Mouse (Mus musculus) embryonic facial prominence, embryonic 13.5 days (tissue): ENCODE data around the gene Igdcc4. TPM values are rescaled to one million over a fixed set of nuclear protein-coding genes. Genes with fewer than 3 reads are reported as not detected.
A peak's percentile ranks its signal among the peaks of the same experiment; 100 is the strongest.
"Not testable (repeated sequence)": the region's sequence is repeated elsewhere in the genome, so short reads cannot be mapped to it uniquely, and the experiment has no call there.

Experiments
- ATAC-seq: fragments of 200-750 bp; cut with Nextera tagmentation; 2 replicates; pipeline ENCODE4 v1.8.0; 2017; ENCODE audit warnings: low read depth; ENCODE audit not compliant: insufficient number of reproducible peaks, insufficient read depth, low FRiP score, low TSS enrichment
- H3K27ac ChIP-seq: fragments of 300-500 bp; sonication (generic); 2 replicates; pipeline ENCODE4 v1.5.1; 2015; ENCODE audit warnings: moderate library complexity, mild to moderate bottlenecking, inconsistent platforms
- H3K27me3 ChIP-seq: fragments of 300-500 bp; sonication (generic); 2 replicates; pipeline ENCODE4 v1.6.1; 2015; ENCODE audit warnings: mild to moderate bottlenecking, inconsistent platforms
- H3K36me3 ChIP-seq: fragments of 300-500 bp; sonication (generic); 2 replicates; pipeline ENCODE4 v1.6.1; 2015; ENCODE audit warnings: mild to moderate bottlenecking, inconsistent platforms
- H3K4me1 ChIP-seq: fragments of 300-500 bp; sonication (generic); 2 replicates; pipeline ENCODE4 v1.6.1; 2015; ENCODE audit warnings: inconsistent platforms
- H3K4me2 ChIP-seq: fragments of 300-500 bp; sonication (generic); 2 replicates; pipeline ENCODE4 v1.6.1; 2015; ENCODE audit warnings: moderate library complexity, mild to moderate bottlenecking, inconsistent platforms
- H3K4me3 ChIP-seq: fragments of 300-500 bp; sonication (generic); 2 replicates; pipeline ENCODE4 v1.5.1; 2015; ENCODE audit warnings: mild to moderate bottlenecking, inconsistent platforms
- H3K9ac ChIP-seq: fragments of 300-500 bp; sonication (generic); 2 replicates; pipeline ENCODE4 v1.6.1; 2015; ENCODE audit warnings: mild to moderate bottlenecking, inconsistent platforms
- H3K9me3 ChIP-seq: fragments of 300-500 bp; sonication (generic); 2 replicates; pipeline ENCODE4 v1.6.1; 2016; ENCODE audit warnings: inconsistent platforms
- WGBS: fragments of 180-500 bp; shearing (Covaris S2); methylation state at CpG from one replicate; pipeline ENCODE4 v1.1.7; 2015; ENCODE audit warnings: mixed read lengths; 5-methylcytosine and 5-hydroxymethylcytosine counted together
- polyA plus RNA-seq: library from polyadenylated mRNA; unstranded; fragments of >200 nt; fragmentation: Nextera tagmentation; extraction: Ambion mirVana; gene quantifications from 2 replicates; pipeline ENCODE4 v1.2.1, GENCODE M21; 2015

Gene Igdcc4
- 31.0 and 31.7 TPM in 2 replicates for polyA plus RNA-seq

- Histone ChIP-seq H3K9ac (peak within 1 kb of the TSS; percentile 92), H3K4me1 (peaks cover 35% of the 10 kb centered on the region), H3K27ac (peak within 1 kb of the TSS; percentile 95), H3K4me2 (peak within 1 kb of the TSS; percentile 92), H3K27me3 (no peaks in the 10 kb centered on the region), H3K9me3 (0 out of 2 replicates have a peak, but pooled peaks cover 2% of the 10 kb centered on the region), H3K36me3 (no peaks in the 10 kb centered on the region), H3K4me3 (peak within 1 kb of the TSS; percentile 82)
- 1% methylated on average over 58 of the region's 76 CpGs for WGBS
- no peak for ATAC-seq
Measured at GRCm38 (mm10) chr9:65100991-65101685, at the start of gene Igdcc4. Igdcc4 (plus strand) TSS chr9:65101486.

- 93% methylated on average over 7 of the region's 7 CpGs for WGBS
- Histone ChIP-seq H3K9me3 (no peaks in the 10 kb centered on the region), H3K27ac (no peak overlapping the region), H3K4me1 (no peaks in the 10 kb centered on the region), H3K4me3 (no peak overlapping the region), H3K27me3 (no peaks in the 10 kb centered on the region), H3K9ac (no peak overlapping the region), H3K36me3 (peaks cover 74% of the 10 kb centered on the region), H3K4me2 (no peak overlapping the region)
- no peak for ATAC-seq
Measured at GRCm38 (mm10) chr9:65064251-65064650, 37.0 kb upstream of the Igdcc4 start.

GRCm38 (mm10) chr9:65070587-65070986, 30.7 kb upstream of the Igdcc4 start:
- no peak overlapping the region for H3K9ac ChIP-seq
- H3K36me3 ChIP-seq = peaks cover 89% of the 10 kb centered on the region
- no peak overlapping the region for H3K4me3 ChIP-seq
- H3K4me1 ChIP-seq = no peaks in the 10 kb centered on the region
- no peak for ATAC-seq
- H3K4me2 ChIP-seq = no peak overlapping the region
- H3K27ac ChIP-seq = no peak overlapping the region
- 90% methylated on average over 3 of the region's 3 CpGs for WGBS
- no peaks in the 10 kb centered on the region for H3K27me3 ChIP-seq
- no peaks in the 10 kb centered on the region for H3K9me3 ChIP-seq

DNA sequence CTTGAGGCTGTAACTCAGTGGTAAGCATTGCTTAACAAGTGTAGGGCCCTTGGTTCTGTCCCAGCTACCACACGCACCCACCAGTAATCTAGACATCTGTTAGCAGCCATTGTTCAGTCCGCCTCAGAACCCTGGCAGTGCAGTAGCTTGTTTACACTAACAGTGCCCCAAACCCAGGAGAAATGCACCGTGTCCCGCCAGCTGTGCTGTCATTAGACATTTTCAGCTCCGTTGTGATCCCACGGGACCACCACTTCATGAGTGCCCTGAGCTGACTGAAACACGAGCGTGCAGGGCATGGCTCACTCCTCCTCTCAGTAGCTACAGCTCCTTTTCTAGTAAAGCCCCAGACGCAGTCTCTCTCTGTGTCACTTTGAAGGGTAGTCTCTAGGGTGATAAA, 27.7 kb upstream of the Igdcc4 start:
- H3K4me2 ChIP-seq = no peak overlapping the region
- no peak for ATAC-seq
- no peaks in the 10 kb centered on the region for H3K4me1 ChIP-seq
- H3K9ac ChIP-seq = no peak overlapping the region
- H3K27me3 ChIP-seq = no peaks in the 10 kb centered on the region
- H3K4me3 ChIP-seq = no peak overlapping the region
- H3K27ac ChIP-seq = no peak overlapping the region
- WGBS = 55% methylated on average over 9 of the region's 9 CpGs
- peaks cover 92% of the 10 kb centered on the region for H3K36me3 ChIP-seq
- no peaks in the 10 kb centered on the region for H3K9me3 ChIP-seq

DNA sequence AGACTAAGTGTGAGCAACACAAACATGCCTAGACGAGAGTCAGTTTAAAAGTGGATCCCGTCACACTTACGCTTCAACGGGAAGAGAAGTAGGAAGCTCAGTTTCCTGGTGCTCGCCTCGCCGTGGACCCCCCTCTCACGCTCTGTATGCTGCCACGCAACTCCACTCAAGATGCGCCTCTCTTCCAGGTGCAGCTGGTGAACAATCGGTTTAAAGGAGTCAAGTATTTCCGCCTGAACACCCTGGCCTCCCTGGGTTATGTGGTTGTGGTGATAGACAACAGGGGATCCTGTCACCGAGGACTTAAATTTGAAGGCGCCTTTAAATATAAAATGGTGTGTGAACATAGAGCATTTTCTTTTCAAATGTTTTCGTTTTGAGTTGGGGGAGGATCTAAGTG, 27.0 kb upstream of the Igdcc4 start:
- peaks cover 92% of the 10 kb centered on the region for H3K36me3 ChIP-seq
- H3K27me3 ChIP-seq = no peaks in the 10 kb centered on the region
- 86% methylated on average over 15 of the region's 15 CpGs for WGBS
- H3K4me2 ChIP-seq = no peak overlapping the region
- no peak overlapping the region for H3K9ac ChIP-seq
- H3K27ac ChIP-seq = no peak overlapping the region
- ATAC-seq = no peak
- no peaks in the 10 kb centered on the region for H3K4me1 ChIP-seq
- H3K4me3 ChIP-seq = no peak overlapping the region
- no peaks in the 10 kb centered on the region for H3K9me3 ChIP-seq

DNA sequence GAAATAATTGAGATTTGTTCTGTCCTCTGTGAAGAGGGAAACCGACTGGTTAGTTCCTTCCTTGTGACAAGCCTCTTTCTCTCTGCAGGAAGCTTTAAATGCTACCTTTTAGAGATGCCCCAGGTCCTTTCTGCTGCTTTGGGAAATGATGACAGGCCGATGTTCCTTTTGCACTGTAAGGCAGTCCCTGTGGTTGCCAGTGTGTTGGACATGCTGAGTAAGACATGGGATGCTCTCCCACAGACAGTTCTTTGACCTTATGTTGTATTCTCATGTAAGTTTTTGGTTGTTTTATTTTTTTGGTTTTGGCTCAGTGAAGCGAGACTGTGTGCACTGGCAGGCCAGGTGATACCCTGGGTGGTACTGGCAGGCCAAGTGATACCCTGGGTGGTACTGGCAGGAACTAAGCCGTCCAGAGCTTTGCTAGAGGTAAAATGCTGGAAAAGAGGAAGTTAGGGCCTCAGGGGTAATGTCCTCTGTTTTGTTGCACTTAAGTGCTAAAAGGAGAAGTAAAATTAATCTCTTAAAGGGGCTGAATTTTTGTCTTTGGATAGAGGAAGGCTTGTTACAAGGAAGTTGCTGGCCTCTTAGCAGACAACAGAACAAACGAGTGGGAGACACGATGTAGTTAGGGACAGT, 26.3 kb upstream of the Igdcc4 start:
- no peaks in the 10 kb centered on the region for H3K4me1 ChIP-seq
- no peak overlapping the region for H3K4me2 ChIP-seq
- H3K9me3 ChIP-seq = no peaks in the 10 kb centered on the region
- H3K27ac ChIP-seq = no peak overlapping the region
- H3K9ac ChIP-seq = no peak overlapping the region
- ATAC-seq = no peak
- H3K4me3 ChIP-seq = no peak overlapping the region
- 81% methylated on average over 6 of the region's 6 CpGs for WGBS
- no peaks in the 10 kb centered on the region for H3K27me3 ChIP-seq
- H3K36me3 ChIP-seq = peaks cover 94% of the 10 kb centered on the region

DNA sequence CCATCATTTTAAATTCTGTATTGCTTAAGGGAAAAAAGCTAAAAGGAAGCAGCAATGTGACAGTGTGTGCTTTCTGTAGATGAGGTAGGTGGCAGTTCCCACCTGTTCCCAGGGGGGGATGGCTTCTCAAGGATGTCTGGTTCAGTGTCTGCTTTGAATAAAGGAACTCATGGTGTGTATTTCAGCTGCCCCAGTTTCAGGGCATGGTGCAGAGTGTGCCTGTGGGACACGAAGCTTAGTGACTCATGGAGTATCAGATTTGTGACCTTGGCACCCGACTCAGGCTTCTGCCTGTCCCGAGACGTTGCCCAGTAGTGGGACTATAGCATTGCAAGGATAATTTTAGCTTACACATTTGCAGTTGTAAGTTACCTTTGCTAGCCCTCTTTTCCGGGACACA, 23.8 kb upstream of the Igdcc4 start:
- no peak overlapping the region for H3K4me3 ChIP-seq
- WGBS = 84% methylated on average over 5 of the region's 5 CpGs
- H3K4me2 ChIP-seq = no peak overlapping the region
- no peaks in the 10 kb centered on the region for H3K4me1 ChIP-seq
- no peak overlapping the region for H3K9ac ChIP-seq
- no peak for ATAC-seq
- H3K27ac ChIP-seq = no peak overlapping the region
- peaks cover 95% of the 10 kb centered on the region for H3K36me3 ChIP-seq
- H3K27me3 ChIP-seq = no peaks in the 10 kb centered on the region
- H3K9me3 ChIP-seq = no peaks in the 10 kb centered on the region

DNA sequence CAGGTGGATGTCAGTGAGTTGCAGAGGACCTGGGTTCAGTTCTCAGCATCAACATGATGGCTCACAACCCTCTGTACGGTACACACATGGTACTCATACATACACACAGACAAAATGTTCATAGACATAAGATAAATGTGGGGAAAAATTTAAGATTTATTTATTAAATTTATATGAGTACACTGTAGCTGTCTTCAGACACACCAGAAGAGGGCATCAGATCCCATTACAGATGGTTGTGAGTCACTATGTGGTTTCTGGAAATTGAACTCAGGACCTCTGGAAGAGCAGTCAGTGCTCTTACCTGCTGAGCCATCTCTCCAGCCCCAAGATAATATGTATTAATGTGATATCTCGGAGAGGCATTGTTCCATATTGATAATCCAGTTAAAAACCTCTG, 21.1 kb upstream of the Igdcc4 start:
- H3K4me2 ChIP-seq, H3K9me3 ChIP-seq, H3K4me1 ChIP-seq, ATAC-seq, H3K9ac ChIP-seq, H3K27ac ChIP-seq, H3K4me3 ChIP-seq, H3K27me3 ChIP-seq: not testable (repeated sequence)
- peaks cover 89% of the 10 kb centered on the region for H3K36me3 ChIP-seq
- 92% methylated on average over 2 of the region's 2 CpGs for WGBS

DNA sequence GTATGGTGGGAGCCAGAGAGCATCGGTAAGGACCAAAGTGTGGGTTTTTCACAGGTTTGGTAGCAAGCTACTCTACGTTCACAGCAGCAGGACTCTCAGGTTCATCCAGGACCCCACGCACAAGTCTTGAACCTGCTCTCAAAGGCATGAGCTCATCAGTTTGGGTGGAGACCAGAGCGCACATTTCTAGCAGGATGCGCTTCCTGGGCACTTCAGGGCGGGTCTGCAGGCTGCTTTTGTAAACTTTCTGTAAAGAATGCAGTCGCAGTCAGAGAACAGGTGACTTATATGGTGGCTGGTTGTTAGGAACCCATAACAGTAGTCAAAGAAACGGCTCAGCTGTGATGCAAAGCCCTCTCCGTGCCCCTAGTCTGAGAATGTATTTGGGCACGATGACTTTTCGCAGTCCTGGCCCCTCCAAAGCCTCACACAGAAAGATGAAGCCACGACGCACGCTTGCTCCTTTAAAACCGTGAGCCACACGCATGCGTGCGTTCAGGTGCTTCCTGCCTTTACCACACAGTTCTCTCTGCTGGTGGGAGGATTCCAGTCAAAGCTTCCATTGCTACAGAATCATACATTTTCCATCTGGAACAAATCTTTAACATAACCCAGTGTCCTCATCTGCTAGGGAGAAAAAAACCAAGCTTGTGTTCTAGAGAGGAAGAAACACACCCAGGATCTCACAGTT, 18.1 kb upstream of the Igdcc4 start:
- WGBS = 85% methylated on average over 18 of the region's 18 CpGs
- no peak for ATAC-seq
- no peak overlapping the region for H3K4me2 ChIP-seq
- peak overlapping the region; percentile 28; the same call in 1 of the 2 replicates for H3K27ac ChIP-seq
- no peak overlapping the region for H3K9ac ChIP-seq
- no peaks in the 10 kb centered on the region for H3K27me3 ChIP-seq
- no peaks in the 10 kb centered on the region for H3K9me3 ChIP-seq
- H3K36me3 ChIP-seq = peaks cover 60% of the 10 kb centered on the region
- 0 out of 2 replicates have a peak, but pooled peaks cover 3% of the 10 kb centered on the region for H3K4me1 ChIP-seq
- no peak overlapping the region for H3K4me3 ChIP-seq

- Histone ChIP-seq H3K36me3 (peaks cover 49% of the 10 kb centered on the region), H3K4me2 (no peak overlapping the region), H3K9ac (no peak overlapping the region), H3K27ac (no peak overlapping the region), H3K9me3 (no peaks in the 10 kb centered on the region), H3K27me3 (no peaks in the 10 kb centered on the region), H3K4me3 (no peak overlapping the region), H3K4me1 (0 out of 2 replicates have a peak, but pooled peaks cover 3% of the 10 kb centered on the region)
- 79% methylated on average over 7 of the region's 7 CpGs for WGBS
- no peak for ATAC-seq
Measured at GRCm38 (mm10) chr9:65084198-65084807, 17.0 kb upstream of the Igdcc4 start.

DNA sequence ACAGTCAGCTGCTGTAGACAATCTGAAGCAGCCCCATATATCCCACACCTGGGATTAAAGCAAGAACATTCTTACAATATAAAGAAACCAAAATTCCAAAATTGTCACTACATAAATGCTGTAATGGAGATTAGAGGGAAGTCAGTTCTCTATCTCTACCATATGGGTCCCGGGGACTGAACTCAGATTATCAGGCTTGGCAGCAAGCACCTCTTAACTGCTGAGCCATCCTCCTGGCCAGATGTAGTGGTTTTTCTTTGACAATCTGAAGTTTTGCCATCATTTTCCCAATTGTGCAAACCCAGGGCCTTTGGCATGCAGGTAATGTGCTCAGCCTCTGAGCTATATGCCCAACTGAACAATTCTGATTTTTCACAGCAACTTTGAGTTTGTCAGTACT, 16.0 kb upstream of the Igdcc4 start:
- Histone ChIP-seq H3K27ac (no peak overlapping the region), H3K4me3 (no peak overlapping the region), H3K9me3 (no peaks in the 10 kb centered on the region), H3K9ac (no peak overlapping the region), H3K36me3 (peaks cover 40% of the 10 kb centered on the region), H3K4me1 (0 out of 2 replicates have a peak, but pooled peaks cover 12% of the 10 kb centered on the region), H3K4me2 (no peak overlapping the region), H3K27me3 (no peaks in the 10 kb centered on the region)
- ATAC-seq = no peak
- WGBS = 88% methylated on average over 1 of the region's 1 CpGs
